Mouse (Mus musculus) cortical plate, adult 2 months (tissue): ENCODE measurements around the gene Taco1.

ENCODE experiments used
- CTCF ChIP-seq: fragments of 200-500 bp; IDR thresholded peaks from 2 replicates; pipeline ENCODE4 v1.5.1; 2011; ENCODE audit warnings: mild to moderate bottlenecking, control low read depth, low read length; ENCODE audit not compliant: insufficient read depth; ENCODE audit errors: extremely low read depth
- POLR2A ChIP-seq: fragments of 200-500 bp; IDR thresholded peaks from 2 replicates; pipeline ENCODE4 v1.6.1; 2011; ENCODE audit warnings: mild to moderate bottlenecking, low read length, control low read depth; ENCODE audit not compliant: insufficient read depth; ENCODE audit errors: extremely low read depth

GRCm38 (mm10) chr11:106045780-106046179 is 20.1 kb upstream of the Taco1 start:
- TF ChIP-seq CTCF (no peak), POLR2A (no peak)
